Mouse (Mus musculus) mammary gland, adult 2 months (tissue): ENCODE data around the gene Gm11146. TPM values are rescaled to one million over a fixed set of nuclear protein-coding genes. Genes with fewer than 3 reads are reported as not detected.

ENCODE experiments used
- polyA plus RNA-seq: library from polyadenylated mRNA; depleted of rRNA; stranded (reverse); fragments of >200 nt; gene quantifications from 2 replicates; pipeline ENCODE4 v1.2.3, GENCODE M21; 2012; ENCODE audit warnings: low replicate concordance; rRNA removed

Gm11146 gene
- not detected in 2 replicates for polyA plus RNA-seq

DNA sequence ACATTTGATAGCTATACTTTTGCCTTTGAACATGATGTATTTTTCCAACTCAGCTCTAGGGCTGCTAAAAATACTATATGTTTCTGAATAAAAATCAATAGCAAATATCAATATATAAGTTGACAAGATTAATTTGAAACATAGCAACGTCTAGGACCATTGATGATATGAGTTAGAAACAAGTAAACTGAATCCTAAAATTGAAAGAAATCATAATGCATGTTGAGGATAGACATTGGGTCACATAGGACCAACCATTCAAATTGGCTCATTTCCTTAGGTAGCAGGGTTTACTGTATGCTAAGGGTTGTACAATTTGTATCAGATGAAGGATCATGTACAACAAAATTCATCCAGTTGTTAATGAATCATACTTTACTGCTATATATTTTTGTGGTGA, at the start of gene Gm11146:
Gene Gm11146 (minus strand): TSS at position 101 of the 400 bp plus-strand sequence.

